Mouse (Mus musculus): ENCODE results near the gene Slc25a31. TPM values are rescaled to one million over a fixed set of nuclear protein-coding genes. Genes with fewer than 3 reads are reported as not detected.

Gene Slc25a31
- total and polyA plus RNA-seq, 3 experiments: not detected

DNA sequence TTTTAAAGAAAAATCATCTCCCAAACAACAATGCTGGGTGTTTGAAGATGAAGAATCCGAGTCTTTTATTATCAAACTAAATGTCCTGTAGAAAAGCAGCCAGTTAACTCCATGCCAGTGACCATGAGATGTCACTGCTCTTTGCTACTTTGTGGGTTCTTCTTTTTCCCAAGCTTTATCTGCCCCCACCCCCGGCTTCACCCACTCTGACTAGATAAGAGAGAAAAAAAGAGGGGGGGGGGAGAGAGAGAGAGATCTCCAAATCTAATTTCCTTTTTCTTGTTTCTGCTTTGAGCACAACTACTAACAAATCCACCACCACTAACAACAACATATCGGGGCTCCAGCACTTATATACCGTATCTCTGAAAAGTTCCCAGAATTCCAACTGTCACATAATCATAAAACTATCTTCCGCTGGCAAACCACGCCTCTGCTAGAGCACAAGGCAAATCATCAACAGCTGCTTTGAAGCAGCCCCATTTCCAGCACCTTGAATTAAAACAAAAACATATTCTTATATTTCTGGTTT, 29.8 kb downstream of the Slc25a31 start:
- H3K27me3 ChIP-seq (replicated peaks): peaks cover 4% of the 10 kb centered on the region
- no peaks in the 10 kb centered on the region for H3K4me1 ChIP-seq (ENCODE audit: control insufficient read depth in 1 of 2, insufficient read depth in 2 of 2)
- dilution Hi-C loops (cut with MboI; ENCODE audit: extremely low pct_ligation_motif_present, extremely low pct_unique_long_range_greater_than_20kb, low sequenced_read_pairs) (no loop called here), in situ Hi-C loops (cut with MboI; ENCODE audit: low pct_ligation_motif_present, low pct_unique_long_range_greater_than_20kb, low sequenced_read_pairs) (no loop called here)
- no peaks in the 10 kb centered on the region for H3K79me2 ChIP-seq (replicated peaks; ENCODE audit: control insufficient read depth, extremely low read depth, insufficient read depth, poor library complexity, severe bottlenecking)
- no peaks in the 10 kb centered on the region for H3K36me3 ChIP-seq (replicated peaks in 1 of 2; ENCODE audit: control insufficient read depth in 1 of 2, insufficient read depth in 1 of 2, low read length in 1 of 2)
- no peak overlapping the region for H3K4me2 ChIP-seq (ENCODE audit: insufficient read depth, low read depth, poor library complexity, severe bottlenecking)
- DNase-seq (ENCODE audit: extremely low read depth): no peak
- H3K9me3 ChIP-seq (replicated peaks; ENCODE audit: low read length): no peaks in the 10 kb centered on the region
- TF ChIP-seq NRF1 (IDR thresholded peaks at IDR 0.05; ENCODE audit: low read depth, low read length): no peak
- no peak overlapping the region for H3K4me3 ChIP-seq (replicated peaks in 1 of 3; ENCODE audit: low read depth in 2 of 3, low read length in 2 of 3, poor library complexity in 1 of 3)
- H3K27ac ChIP-seq (ENCODE audit: insufficient read depth, low read depth): no peak overlapping the region
- no peak overlapping the region for H3K9ac ChIP-seq (ENCODE audit: insufficient read depth, low read depth)

- no peak for DNase-seq (ENCODE audit: extremely low read depth)
- dilution Hi-C loops (cut with MboI; ENCODE audit: extremely low pct_ligation_motif_present, extremely low pct_unique_long_range_greater_than_20kb, low sequenced_read_pairs): no loop called here
- H3K27ac ChIP-seq (ENCODE audit: insufficient read depth, low read depth): 0 out of 2 replicates have a peak within 1 kb of the TSS, but pooled peaks have one; percentile 71
Measured at GRCm38 (mm10) chr3:40744024-40744835, 35.6 kb downstream of the Slc25a31 start, which contains the start of gene Hspa4l. Gene Hspa4l, plus strand, starts transcription at chr3:40744495.

GRCm38 (mm10) chr3:40744836-40745660, 36.4 kb downstream of the Slc25a31 start:
- H3K79me2 ChIP-seq (replicated peaks; ENCODE audit: control insufficient read depth, extremely low read depth, insufficient read depth, poor library complexity, severe bottlenecking): no peaks in the 10 kb centered on the region
- H3K9me3 ChIP-seq (replicated peaks; ENCODE audit: low read length): no peaks in the 10 kb centered on the region
- H3K27me3 ChIP-seq (replicated peaks): peaks cover 15% of the 10 kb centered on the region
- H3K27ac ChIP-seq (ENCODE audit: insufficient read depth, low read depth): peak overlapping the region; percentile 71
- in situ Hi-C loops (cut with MboI; ENCODE audit: low pct_ligation_motif_present, low pct_unique_long_range_greater_than_20kb, low sequenced_read_pairs): no loop called here
- H3K36me3 ChIP-seq (replicated peaks in 1 of 2; ENCODE audit: control insufficient read depth in 1 of 2, insufficient read depth in 1 of 2, low read length in 1 of 2): no peaks in the 10 kb centered on the region
- peaks cover 0 to 13% of the 10 kb centered on the region in 2 experiments; a peak in 2 of 4 replicates for H3K4me1 ChIP-seq (ENCODE audit: control insufficient read depth in 1 of 2, insufficient read depth in 2 of 2)
- dilution Hi-C loops (cut with MboI; ENCODE audit: extremely low pct_ligation_motif_present, extremely low pct_unique_long_range_greater_than_20kb, low sequenced_read_pairs): no loop called here
- peak; percentile 72 for DNase-seq (ENCODE audit: extremely low read depth)
- peak overlapping the region; percentile 52 to 96 (median 69) for H3K4me3 ChIP-seq (replicated peaks in 1 of 3; ENCODE audit: low read depth in 2 of 3, low read length in 2 of 3, poor library complexity in 1 of 3)
- H3K4me2 ChIP-seq (ENCODE audit: insufficient read depth, low read depth, poor library complexity, severe bottlenecking): peak overlapping the region; percentile 94
- H3K9ac ChIP-seq (ENCODE audit: insufficient read depth, low read depth): peak overlapping the region; percentile 59
- no peak for TF ChIP-seq SMC3 (IDR thresholded peaks at IDR 0.05; ENCODE audit: low read depth, low read length)
- no peak for TF ChIP-seq PAX5 (IDR thresholded peaks at IDR 0.05; ENCODE audit: low read length)
- TF ChIP-seq ETS1 (conservative IDR thresholded peaks at IDR 0.05; ENCODE audit: low read depth, low read length): no peak
- TF ChIP-seq NRF1 (IDR thresholded peaks at IDR 0.05; ENCODE audit: low read depth, low read length): peak; percentile 83
- TF ChIP-seq NELFE (IDR thresholded peaks at IDR 0.05; ENCODE audit: low read depth, low read length): peak; percentile 33; the same call in 1 of the 2 replicates
- TF ChIP-seq UBTF (IDR thresholded peaks at IDR 0.05; ENCODE audit: low read depth, low read length): peak; percentile 77; the same call in 1 of the 2 replicates
- no peak for TF ChIP-seq ZC3H11A (IDR thresholded peaks at IDR 0.05; ENCODE audit: low read depth, low read length)
- TF ChIP-seq MXI1 (IDR thresholded peaks at IDR 0.05; ENCODE audit: low read depth, low read length): no peak
- TF ChIP-seq MEF2A (IDR thresholded peaks at IDR 0.05; ENCODE audit: borderline replicate concordance, low read depth, low read length): no peak
- no peak for TF ChIP-seq USF2 (conservative IDR thresholded peaks at IDR 0.05; ENCODE audit: low read depth, low read length)
- no peak for TF ChIP-seq EP300 (IDR thresholded peaks at IDR 0.05; ENCODE audit: low read length)
- no peak for TF ChIP-seq RCOR1 (conservative IDR thresholded peaks at IDR 0.05; ENCODE audit: low read depth, low read length)
- TF ChIP-seq IRF4 (IDR thresholded peaks at IDR 0.05; ENCODE audit: low read depth, low read length): no peak
- TF ChIP-seq ELF1 (IDR thresholded peaks at IDR 0.05; ENCODE audit: low read depth, low read length): no peak
- TF ChIP-seq GABPA (IDR thresholded peaks at IDR 0.05; ENCODE audit: insufficient replicate concordance, low read depth, low read length): no peak
- no peak; the same call in 1 of the 2 replicates for TF ChIP-seq MAZ (IDR thresholded peaks at IDR 0.05; ENCODE audit: low read depth, low read length)

More at GRCm38 (mm10) chr3:40744024-40744835, 35.6 kb downstream of the Slc25a31 start, which contains the start of gene Hspa4l:
- H3K4me3 ChIP-seq (replicated peaks in 1 of 3; ENCODE audit: low read depth in 2 of 3, low read length in 2 of 3, poor library complexity in 1 of 3): peak within 1 kb of the TSS; percentile 36 to 96 (median 69)
- in situ Hi-C loops (cut with MboI; ENCODE audit: low pct_ligation_motif_present, low pct_unique_long_range_greater_than_20kb, low sequenced_read_pairs): no loop called here
- no peaks in the 10 kb centered on the region for H3K36me3 ChIP-seq (replicated peaks in 1 of 2; ENCODE audit: control insufficient read depth in 1 of 2, insufficient read depth in 1 of 2, low read length in 1 of 2)
- no peaks in the 10 kb centered on the region for H3K9me3 ChIP-seq (replicated peaks; ENCODE audit: low read length)
- peak within 1 kb of the TSS; percentile 83 for H3K4me2 ChIP-seq (ENCODE audit: insufficient read depth, low read depth, poor library complexity, severe bottlenecking)
- H3K27me3 ChIP-seq (replicated peaks): peaks cover 15% of the 10 kb centered on the region
- peaks cover 0 to 13% of the 10 kb centered on the region in 2 experiments; a peak in 2 of 4 replicates for H3K4me1 ChIP-seq (ENCODE audit: control insufficient read depth in 1 of 2, insufficient read depth in 2 of 2)
- no peaks in the 10 kb centered on the region for H3K79me2 ChIP-seq (replicated peaks; ENCODE audit: control insufficient read depth, extremely low read depth, insufficient read depth, poor library complexity, severe bottlenecking)
- TF ChIP-seq TBP (conservative IDR thresholded peaks at IDR 0.05; ENCODE audit: low read depth, low read length) (no peak), MAZ (IDR thresholded peaks at IDR 0.05; ENCODE audit: low read depth, low read length) (no peak), JUN (IDR thresholded peaks at IDR 0.05; ENCODE audit: insufficient read depth, low read depth, low read length) (no peak), SMC3 (IDR thresholded peaks at IDR 0.05; ENCODE audit: low read depth, low read length) (no peak), ZC3H11A (IDR thresholded peaks at IDR 0.05; ENCODE audit: low read depth, low read length) (no peak), PAX5 (IDR thresholded peaks at IDR 0.05; ENCODE audit: low read length) (no peak), MYC (IDR thresholded peaks at IDR 0.05; ENCODE audit: low read depth, low read length) (no peak), ZKSCAN1 (IDR thresholded peaks at IDR 0.05; ENCODE audit: borderline replicate concordance, low read depth, low read length) (no peak), MAFK (IDR thresholded peaks at IDR 0.05; ENCODE audit: insufficient replicate concordance, low read length) (no peak), KAT2A (IDR thresholded peaks at IDR 0.05; ENCODE audit: insufficient replicate concordance, low read length) (no peak), NELFE (IDR thresholded peaks at IDR 0.05; ENCODE audit: low read depth, low read length) (no peak), BHLHE40 (IDR thresholded peaks at IDR 0.05; ENCODE audit: low read depth, low read length) (no peak)
- peak within 1 kb of the TSS; percentile 59; the same call in 1 of the 2 replicates for H3K9ac ChIP-seq (ENCODE audit: insufficient read depth, low read depth)
